Mouse (Mus musculus) cerebellum, adult 2 months (tissue): ENCODE measurements around the gene Fam20a. TPM values are rescaled to one million over a fixed set of nuclear protein-coding genes. Genes with fewer than 3 reads are reported as not detected.

Experiments
- DNase-seq, 2 experiments: peaks; one replicate each; pipeline ENCODE4 v3.0.0; 2021
- H3K27ac ChIP-seq: fragments of 200-500 bp; 2 replicates; pipeline ENCODE4 v1.5.1; 2012; ENCODE audit warnings: low read length, control low read depth, inconsistent platforms; ENCODE audit not compliant: insufficient read depth
- H3K27me3 ChIP-seq: fragments of 200-500 bp; 2 replicates; pipeline ENCODE4 v1.6.1; 2012; ENCODE audit warnings: inconsistent platforms, mild to moderate bottlenecking, low read length, moderate library complexity; ENCODE audit not compliant: control insufficient read depth, insufficient read depth
- H3K4me1 ChIP-seq: fragments of 200-500 bp; 2 replicates; pipeline ENCODE4 v1.6.1; 2011; ENCODE audit warnings: low read length; ENCODE audit not compliant: control insufficient read depth, insufficient read depth
- H3K4me3 ChIP-seq: fragments of 200-500 bp; replicated peaks from 2 replicates; pipeline ENCODE3; 2011; ENCODE audit warnings: mild to moderate bottlenecking, low read depth, low read length, control low read depth; ENCODE audit not compliant: insufficient read depth
- CTCF ChIP-seq: fragments of 200-500 bp; IDR thresholded peaks from 2 replicates; pipeline ENCODE4 v1.5.1; 2011; ENCODE audit warnings: low read depth, mild to moderate bottlenecking, control low read depth, low read length, moderate library complexity, borderline replicate concordance; ENCODE audit not compliant: insufficient read depth
- POLR2A ChIP-seq: fragments of 200-500 bp; IDR thresholded peaks from 2 replicates; pipeline ENCODE4 v1.6.1; 2011; ENCODE audit warnings: low read length, control low read depth, borderline replicate concordance; ENCODE audit not compliant: insufficient read depth
- WGBS: fragments of 180-500 bp; shearing (Covaris S2); methylation state at CpG from one replicate; pipeline ENCODE4 v1.1.7; 2018; 5-methylcytosine and 5-hydroxymethylcytosine counted together
- polyA plus RNA-seq: library from polyadenylated mRNA; depleted of rRNA; stranded (reverse); fragments of >200 nt; gene quantifications from 2 replicates; pipeline ENCODE4 v1.2.3, GENCODE M21; 2012

Gene Fam20a
- polyA plus RNA-seq, 1 experiment: 22.3 TPM

- WGBS: 90% methylated on average over 7 of the region's 7 CpGs
- Histone ChIP-seq H3K4me3 (no peak overlapping the region), H3K4me1 (peaks cover 15% of the 10 kb centered on the region), H3K27ac (no peak overlapping the region), H3K27me3 (no peaks in the 10 kb centered on the region)
- TF ChIP-seq POLR2A (no peak), CTCF (no peak)
- DNase-seq: no peak
These were observed 65.8 kb downstream of the Fam20a start for GRCm38 (mm10) chr11:109656232-109656631.

- Histone ChIP-seq H3K27me3 (no peaks in the 10 kb centered on the region), H3K4me1 (peaks cover 12% of the 10 kb centered on the region; the same call in 1 of the 2 replicates), H3K4me3 (no peak overlapping the region), H3K27ac (no peak overlapping the region)
- WGBS: 49% methylated on average over 6 of the region's 6 CpGs
- TF ChIP-seq CTCF (no peak), POLR2A (no peak)
- DNase-seq: no peak
These were observed 67.5 kb downstream of the Fam20a start for GRCm38 (mm10) chr11:109654581-109654980.

DNA sequence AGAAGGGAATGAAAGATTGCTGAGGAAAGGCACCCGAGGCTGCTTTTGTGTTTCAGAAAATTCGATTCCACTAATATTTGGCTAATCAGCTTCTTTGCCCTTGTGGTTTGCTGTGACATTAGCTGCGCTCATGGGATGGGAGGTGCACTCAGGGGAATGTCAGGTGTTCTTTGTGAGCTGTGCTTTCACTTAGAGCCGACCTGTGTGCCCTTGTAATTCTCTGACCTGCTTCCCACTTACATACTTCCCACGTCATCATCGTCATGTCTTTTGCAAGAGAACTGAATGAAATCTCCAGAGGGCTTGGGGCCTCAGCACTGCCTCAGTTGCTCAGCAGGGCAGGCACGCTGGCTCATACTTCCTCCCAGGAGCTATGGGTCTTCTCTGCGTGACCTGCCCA is 68.9 kb downstream of the Fam20a start:
- peaks cover 20% of the 10 kb centered on the region; the same call in 1 of the 2 replicates for H3K4me1 ChIP-seq
- peak overlapping the region; percentile 43 for H3K4me3 ChIP-seq

DNA sequence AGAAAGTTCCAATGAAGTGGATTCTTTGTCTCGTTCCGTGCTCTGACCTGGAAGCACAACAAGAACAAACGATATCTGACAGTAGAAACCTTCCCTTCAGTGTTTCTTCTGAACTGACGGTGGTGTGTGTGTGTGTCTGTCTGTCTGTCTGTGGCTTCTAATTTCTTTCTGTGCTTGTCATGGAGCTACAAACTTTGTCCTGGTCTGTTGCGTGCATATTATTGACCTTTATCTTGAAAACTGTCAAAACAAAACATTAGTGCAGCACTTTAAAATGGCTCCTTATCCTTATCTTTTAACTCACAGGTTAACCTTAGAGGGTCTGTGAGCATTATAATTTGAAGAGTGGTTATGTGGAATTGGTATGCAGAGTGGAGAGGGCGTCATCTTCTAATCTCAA is 69.6 kb downstream of the Fam20a start:
- 12% methylated on average over 6 of the region's 6 CpGs for WGBS
- H3K27ac ChIP-seq: no peak overlapping the region

More for the DNA sequence above, 68.9 kb downstream of the Fam20a start:
- Histone ChIP-seq H3K27me3 (no peaks in the 10 kb centered on the region), H3K27ac (no peak overlapping the region)
- 15% methylated on average over 8 of the region's 8 CpGs for WGBS
- DNase-seq: no peak
- no peak for TF ChIP-seq POLR2A
- no peak for TF ChIP-seq CTCF

DNA sequence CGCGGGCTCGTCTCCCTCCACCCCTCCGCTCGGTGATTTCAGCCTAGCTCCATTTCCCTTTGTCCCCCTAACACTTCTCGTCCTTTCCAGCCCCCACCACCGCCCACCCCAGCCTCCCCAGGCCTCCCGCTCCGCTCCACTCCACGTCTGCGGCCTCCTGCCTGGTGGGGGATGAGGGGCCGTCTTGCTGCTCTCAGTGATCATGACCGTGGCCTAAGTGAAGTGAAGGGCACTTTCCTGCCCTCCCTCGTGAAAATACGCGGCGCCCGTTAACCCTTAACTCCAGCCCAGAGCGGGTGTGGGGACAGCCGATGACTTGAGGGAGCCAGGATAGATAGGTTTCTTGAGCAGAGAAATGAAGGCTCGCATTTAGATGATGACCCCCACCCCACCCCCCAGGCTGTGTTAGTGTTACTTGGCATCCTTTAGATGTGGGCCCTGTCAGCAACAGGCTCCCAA is 70.5 kb downstream of the Fam20a start:
- peak in 1 of 2 experiments; percentile 40 for DNase-seq
- no peak for TF ChIP-seq POLR2A
- no peak for TF ChIP-seq CTCF
- under 1% methylated on average over 21 of the region's 21 CpGs for WGBS

More for the DNA sequence above, 69.6 kb downstream of the Fam20a start:
- no peak for TF ChIP-seq POLR2A
- no peak for TF ChIP-seq CTCF
- Histone ChIP-seq H3K27me3 (no peaks in the 10 kb centered on the region), H3K4me1 (peaks cover 20% of the 10 kb centered on the region; the same call in 1 of the 2 replicates), H3K4me3 (peak overlapping the region; percentile 35)
- DNase-seq: no peak

DNA sequence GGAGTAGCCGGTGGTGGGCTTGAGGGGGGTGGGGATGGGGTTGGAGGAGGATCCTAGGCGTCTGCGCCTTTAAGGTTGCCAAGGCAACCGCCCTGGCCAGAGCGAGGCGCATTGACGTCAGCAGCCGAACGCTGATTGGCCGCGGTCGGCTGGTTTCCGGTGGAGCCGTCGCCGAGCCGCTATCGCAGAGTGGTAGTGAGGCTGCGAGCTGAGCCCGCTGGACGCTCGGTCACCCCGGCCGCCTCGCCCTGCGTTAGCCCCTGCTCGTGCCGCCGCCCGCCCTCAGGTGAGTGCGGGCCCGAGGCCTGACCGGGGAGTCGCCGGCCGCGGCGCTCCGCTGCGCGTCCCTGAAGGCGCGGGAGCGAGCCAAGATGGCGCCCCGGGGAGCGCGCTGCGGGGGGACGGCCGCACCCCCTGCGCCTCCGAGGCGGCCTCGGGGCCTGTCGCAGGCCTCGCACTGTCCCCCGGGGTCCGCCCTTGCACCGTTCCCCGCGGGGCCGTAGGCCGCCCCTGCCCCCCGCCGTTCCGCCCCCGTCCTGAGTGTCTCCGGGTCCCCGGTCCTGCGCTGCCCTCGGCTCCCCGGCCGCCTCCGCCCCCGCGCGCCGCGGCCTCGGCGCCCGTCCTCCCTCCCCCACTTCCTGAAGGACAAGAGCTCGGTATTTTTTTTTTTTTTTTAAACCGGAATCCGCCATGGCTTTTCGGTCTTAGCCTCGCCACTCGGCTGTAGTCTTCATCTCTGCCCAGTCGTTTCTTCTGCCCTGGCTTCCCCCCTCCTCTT is 71.1 kb downstream of the Fam20a start:
- TF ChIP-seq POLR2A: peak; percentile 70
- TF ChIP-seq CTCF: no peak
- WGBS: under 1% methylated on average over 74 of the region's 90 CpGs

More for the DNA sequence above, 70.5 kb downstream of the Fam20a start:
- Histone ChIP-seq H3K4me3 (peak overlapping the region; percentile 88), H3K27me3 (no peaks in the 10 kb centered on the region), H3K27ac (no peak overlapping the region; the same call in 1 of the 2 replicates), H3K4me1 (peaks cover 18% of the 10 kb centered on the region; the same call in 1 of the 2 replicates)

GRCm38 (mm10) chr11:109649975-109650701 is 71.9 kb downstream of the Fam20a start:
- H3K4me1 ChIP-seq: peaks cover 18% of the 10 kb centered on the region; the same call in 1 of the 2 replicates
- TF ChIP-seq POLR2A (peak; percentile 86), CTCF (no peak)
- H3K4me3 ChIP-seq: peak overlapping the region; percentile 88
- peak overlapping the region; percentile 93 for H3K27ac ChIP-seq
- DNase-seq: peak; percentile 92 to 95
- no peaks in the 10 kb centered on the region for H3K27me3 ChIP-seq
- 1% methylated on average over 31 of the region's 31 CpGs for WGBS

More for the DNA sequence above, 71.1 kb downstream of the Fam20a start:
- H3K27ac ChIP-seq: peak overlapping the region; percentile 96
- H3K4me3 ChIP-seq: peak overlapping the region; percentile 88
- peaks cover 18% of the 10 kb centered on the region; the same call in 1 of the 2 replicates for H3K4me1 ChIP-seq
- no peaks in the 10 kb centered on the region for H3K27me3 ChIP-seq
- DNase-seq: peak; percentile 94 to 96
